Mouse (Mus musculus) adrenal gland, postnatal 36 days (tissue): ENCODE results near the gene Ccdc91. TPM values are rescaled to one million over a fixed set of nuclear protein-coding genes. Genes with fewer than 3 reads are reported as not detected.

Experiments
- DNase-seq, 2 experiments: peaks; one replicate each; pipeline ENCODE4 v3.0.0; 2021; ENCODE audit warnings: mixed read lengths in 1 of 2
- long read RNA-seq, 2 experiments: library from polyadenylated mRNA; stranded (forward); transcript quantifications; one replicate each; pipeline ENCODE4 v2.0.0; 2021; ENCODE audit warnings: borderline sequencing depth in 2 of 2
- total RNA-seq, 2 experiments: library from RNA; stranded (reverse); gene quantifications; 2 replicates each; pipeline ENCODE4 v1.2.3; 2021

The Ccdc91 gene
- 10 to 100 TPM; 50.2 to 58.7 TPM for total RNA-seq
- long read RNA-seq, experiment 1, transcript Ccdc91-201 (13 exons, 2,459 nt): major isoform, 69 of 102 reads
- long read RNA-seq, experiment 1, partial matches to known transcripts: 6 of 102 reads
- long read RNA-seq, experiment 1, other reads (novel, unspliced or antisense): 27 of 102 reads
- long read RNA-seq, experiment 2, transcript Ccdc91-201 (13 exons, 2,459 nt): major isoform, 16 of 20 reads
- long read RNA-seq, experiment 2, partial matches to known transcripts: 0 of 20 reads
- long read RNA-seq, experiment 2, other reads (novel, unspliced or antisense): 4 of 20 reads

- DNase-seq: peak; percentile 91 to 93
These were observed at the start of gene Ccdc91 for GRCm38 (mm10) chr6:147475727-147476613. Gene Ccdc91, plus strand, starts transcription at chr6:147475828.

- DNase-seq: no peak
These were observed 48.6 kb upstream of the Ccdc91 start for GRCm38 (mm10) chr6:147426927-147427487.

- peak in 1 of 2 experiments; percentile 23 for DNase-seq
These were observed 19.9 kb upstream of the Ccdc91 start for GRCm38 (mm10) chr6:147455775-147456174.

- no peak for DNase-seq
These were observed 16.9 kb upstream of the Ccdc91 start for GRCm38 (mm10) chr6:147458637-147459301.

- peak; percentile 31 for DNase-seq
These were observed 5.6 kb upstream of the Ccdc91 start for GRCm38 (mm10) chr6:147470016-147470415.

- peak; percentile 7 to 38 for DNase-seq
These were observed 5.5 kb downstream of the Ccdc91 start for GRCm38 (mm10) chr6:147481141-147481540.

- no peak for DNase-seq
These were observed 14.5 kb downstream of the Ccdc91 start for GRCm38 (mm10) chr6:147490120-147490519.

GRCm38 (mm10) chr6:147492551-147492950 is 16.9 kb downstream of the Ccdc91 start:
- peak; percentile 51 to 61 for DNase-seq

- no peak for DNase-seq
These were observed 25.8 kb downstream of the Ccdc91 start for GRCm38 (mm10) chr6:147501439-147501838.

GRCm38 (mm10) chr6:147506074-147506473 is 30.4 kb downstream of the Ccdc91 start:
- DNase-seq: peak in 1 of 2 experiments; percentile 15

GRCm38 (mm10) chr6:147506496-147506895 is 30.9 kb downstream of the Ccdc91 start:
- DNase-seq: no peak

- DNase-seq: no peak
These were observed 31.6 kb downstream of the Ccdc91 start for GRCm38 (mm10) chr6:147507186-147507585.

GRCm38 (mm10) chr6:147510516-147510915 is 34.9 kb downstream of the Ccdc91 start:
- no peak for DNase-seq

GRCm38 (mm10) chr6:147517909-147518308 is 42.3 kb downstream of the Ccdc91 start:
- DNase-seq: no peak

- peak in 1 of 2 experiments; percentile 15 for DNase-seq
These were observed 49.6 kb downstream of the Ccdc91 start for GRCm38 (mm10) chr6:147525236-147525635.

GRCm38 (mm10) chr6:147534971-147535370 is 59.3 kb downstream of the Ccdc91 start:
- DNase-seq: no peak

- no peak for DNase-seq
These were observed 62.6 kb downstream of the Ccdc91 start for GRCm38 (mm10) chr6:147538236-147538635.

GRCm38 (mm10) chr6:147539056-147539600 is 63.5 kb downstream of the Ccdc91 start:
- DNase-seq: no peak

GRCm38 (mm10) chr6:147540942-147541341 is 65.3 kb downstream of the Ccdc91 start:
- no peak for DNase-seq

GRCm38 (mm10) chr6:147555591-147555990 is 80.0 kb downstream of the Ccdc91 start:
- no peak for DNase-seq

- DNase-seq: no peak
These were observed 83.7 kb downstream of the Ccdc91 start for GRCm38 (mm10) chr6:147559316-147559715.

GRCm38 (mm10) chr6:147560436-147560835 is 84.8 kb downstream of the Ccdc91 start:
- DNase-seq: no peak
